Mouse (Mus musculus): ENCODE results near the gene Fgf18. TPM values are rescaled to one million over a fixed set of nuclear protein-coding genes. Genes with fewer than 3 reads are reported as not detected.

The Fgf18 gene
- polyA plus RNA-seq (2015; fragmentation: Nextera tagmentation; extraction: Ambion mirVana), result 3.0 and 4.3 TPM in 2 replicates

DNA sequence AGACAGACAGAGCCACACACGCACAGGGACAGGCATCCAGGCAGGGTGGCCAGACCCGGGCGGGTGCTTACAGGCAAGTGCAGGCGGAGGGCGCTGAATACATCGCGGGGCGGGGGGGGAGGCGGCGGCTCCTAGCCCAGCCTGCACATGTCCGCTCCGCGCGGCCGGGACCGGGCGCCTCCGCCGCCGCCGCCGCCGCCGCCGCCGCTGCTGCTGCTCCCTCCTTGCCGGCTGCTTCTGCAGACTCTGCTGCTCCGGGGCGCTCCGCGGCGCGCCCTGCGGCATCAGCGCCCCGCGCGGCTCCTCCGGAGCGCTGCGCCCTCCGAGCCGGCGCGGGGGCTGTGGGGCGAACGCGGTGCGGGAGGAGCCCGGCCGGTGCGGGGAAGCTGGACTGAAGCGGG is at the start of gene Fgf18:
TSS of gene Fgf18 (minus strand) at position 230 of the 401 bp plus-strand sequence.
- peak within 1 kb of the TSS; percentile 62 for H3K4me3 ChIP-seq
- peaks cover 11% of the 10 kb centered on the region; the same call in 1 of the 2 replicates for H3K27me3 ChIP-seq
- H3K36me3 ChIP-seq, result peaks cover 29% of the 10 kb centered on the region
- ATAC-seq (replicated peaks), result peak; percentile 66
- under 1% methylated on average over 44 of the region's 53 CpGs for WGBS
- peak within 1 kb of the TSS; percentile 60 for H3K9ac ChIP-seq (replicated peaks)
- peak within 1 kb of the TSS; percentile 67 for H3K27ac ChIP-seq (replicated peaks)
- peak within 1 kb of the TSS; percentile 76 for H3K4me2 ChIP-seq (replicated peaks)
- H3K9me3 ChIP-seq, result no peaks in the 10 kb centered on the region
- H3K4me1 ChIP-seq, result peaks cover 38% of the 10 kb centered on the region

DNA sequence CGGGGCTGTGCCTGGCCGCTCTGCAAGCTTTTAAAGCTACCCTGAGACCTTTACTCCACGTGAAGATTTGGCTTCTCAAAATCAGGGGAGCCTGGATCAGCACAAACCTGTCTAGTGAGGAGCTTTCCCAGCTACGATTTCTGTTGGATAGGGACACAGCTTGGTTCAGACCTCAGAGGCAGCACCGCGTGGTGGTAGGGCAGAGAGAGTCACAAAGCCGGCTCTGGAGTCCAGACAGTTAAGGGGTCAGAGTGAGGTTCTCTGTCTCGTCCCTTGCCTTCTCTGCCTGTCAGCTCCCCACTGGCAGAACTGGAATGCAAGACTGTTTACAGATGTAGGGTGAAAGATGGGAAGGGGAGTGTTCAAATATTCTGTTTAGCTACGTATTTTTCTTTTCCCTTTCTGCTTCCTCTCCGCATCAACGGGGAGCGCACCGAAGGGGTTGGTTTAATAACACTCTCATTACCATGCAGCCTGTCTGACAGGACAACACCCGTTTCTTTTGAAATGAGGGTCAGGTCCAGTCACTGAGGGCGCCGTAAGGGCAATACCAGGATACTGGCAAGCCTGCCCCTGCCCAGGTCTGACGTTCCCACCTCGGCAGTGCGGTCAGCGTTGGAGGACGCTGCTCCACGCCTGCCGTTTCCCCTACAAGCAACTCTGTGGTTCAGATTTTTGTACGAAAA is 49.4 kb upstream of the Fgf18 start:
- Histone ChIP-seq H3K36me3 (no peaks in the 10 kb centered on the region), H3K4me2 (replicated peaks) (no peak overlapping the region), H3K27ac (replicated peaks) (no peak overlapping the region), H3K9ac (replicated peaks) (no peak overlapping the region), H3K4me1 (peaks cover 25% of the 10 kb centered on the region), H3K9me3 (0 out of 2 replicates have a peak, but pooled peaks cover 2% of the 10 kb centered on the region), H3K27me3 (peaks cover 86% of the 10 kb centered on the region), H3K4me3 (no peak overlapping the region)
- ATAC-seq (replicated peaks), result no peak
- WGBS, result 6% methylated on average over 24 of the region's 24 CpGs

DNA sequence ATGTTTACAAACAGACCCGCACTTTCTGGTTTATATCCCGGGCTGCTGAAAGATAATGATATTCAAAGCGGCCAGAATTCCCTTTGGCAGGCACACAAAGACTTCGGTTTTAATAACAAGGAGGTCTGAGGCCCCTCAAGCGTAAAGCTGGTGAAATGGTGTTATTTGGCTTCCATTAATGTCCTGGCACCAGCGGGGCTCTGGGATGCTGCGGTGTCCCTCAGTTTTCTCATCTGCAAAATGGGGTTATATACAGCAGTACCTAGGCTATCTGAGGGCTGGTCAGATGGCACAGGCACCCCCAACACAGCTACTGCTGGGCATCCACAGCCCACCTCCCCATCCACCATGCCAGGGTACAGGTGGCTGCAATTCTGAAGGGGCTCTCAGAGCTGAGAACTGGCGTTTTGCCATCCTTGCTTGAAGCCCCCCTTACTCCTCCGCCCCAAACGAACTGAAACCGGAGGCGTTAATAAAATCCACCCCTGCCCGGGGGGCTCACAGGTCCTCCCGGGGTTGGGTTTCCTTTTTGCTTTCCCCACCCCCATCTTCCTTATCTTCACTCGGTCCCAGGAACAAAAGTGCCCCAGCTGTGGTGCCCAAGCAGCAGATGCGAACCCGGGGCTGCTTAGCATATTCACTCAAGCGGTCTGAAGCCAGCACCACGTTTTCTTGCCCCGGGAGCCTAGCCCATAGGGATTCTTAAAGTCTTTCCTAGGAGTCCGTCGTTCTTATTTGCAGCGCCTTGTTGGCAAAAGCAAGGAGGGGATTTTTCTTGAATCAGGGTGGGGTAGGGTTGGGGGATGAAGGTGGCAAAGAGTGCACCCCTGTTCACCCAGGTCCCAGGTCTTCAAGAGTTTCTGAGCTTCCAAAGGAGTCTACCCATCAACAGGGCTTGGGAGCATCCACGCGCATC is 48.6 kb upstream of the Fgf18 start:
- H3K27me3 ChIP-seq, result peaks cover 86% of the 10 kb centered on the region
- no peak overlapping the region for H3K9ac ChIP-seq (replicated peaks)
- H3K4me3 ChIP-seq, result no peak overlapping the region
- no peak overlapping the region for H3K27ac ChIP-seq (replicated peaks)
- 3% methylated on average over 25 of the region's 25 CpGs for WGBS
- 0 out of 2 replicates have a peak, but pooled peaks cover 2% of the 10 kb centered on the region for H3K9me3 ChIP-seq
- H3K4me1 ChIP-seq, result peaks cover 17% of the 10 kb centered on the region
- H3K36me3 ChIP-seq, result no peaks in the 10 kb centered on the region
- H3K4me2 ChIP-seq (replicated peaks), result no peak overlapping the region
- no peak for ATAC-seq (replicated peaks)

DNA sequence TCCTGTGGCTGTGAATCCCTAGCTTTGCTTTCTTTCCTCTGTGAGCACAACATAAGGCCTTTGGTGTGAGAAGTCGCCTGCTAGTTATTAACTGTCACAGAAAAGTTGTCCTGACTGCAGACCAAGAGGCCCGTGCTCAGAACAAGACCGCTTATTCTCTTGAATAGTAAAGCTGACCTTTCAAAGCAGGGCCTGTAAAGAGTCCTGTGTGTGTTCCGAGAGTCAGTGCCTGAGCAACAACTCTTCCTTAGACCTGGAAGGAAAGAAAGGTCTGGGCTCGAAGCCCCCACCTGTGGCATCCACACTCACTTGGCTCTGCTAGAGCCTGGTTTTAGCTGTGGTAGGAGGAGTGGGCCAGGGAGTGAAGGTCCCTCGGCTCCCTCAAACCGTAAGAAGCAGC is 47.9 kb upstream of the Fgf18 start:
- Histone ChIP-seq H3K4me2 (replicated peaks) (no peak overlapping the region), H3K9me3 (0 out of 2 replicates have a peak, but pooled peaks cover 2% of the 10 kb centered on the region), H3K36me3 (no peaks in the 10 kb centered on the region), H3K4me1 (peaks cover 9% of the 10 kb centered on the region), H3K4me3 (no peak overlapping the region), H3K27ac (replicated peaks) (no peak overlapping the region), H3K27me3 (peaks cover 79% of the 10 kb centered on the region), H3K9ac (replicated peaks) (no peak overlapping the region)
- ATAC-seq (replicated peaks), result no peak
- WGBS, result 5% methylated on average over 7 of the region's 7 CpGs

DNA sequence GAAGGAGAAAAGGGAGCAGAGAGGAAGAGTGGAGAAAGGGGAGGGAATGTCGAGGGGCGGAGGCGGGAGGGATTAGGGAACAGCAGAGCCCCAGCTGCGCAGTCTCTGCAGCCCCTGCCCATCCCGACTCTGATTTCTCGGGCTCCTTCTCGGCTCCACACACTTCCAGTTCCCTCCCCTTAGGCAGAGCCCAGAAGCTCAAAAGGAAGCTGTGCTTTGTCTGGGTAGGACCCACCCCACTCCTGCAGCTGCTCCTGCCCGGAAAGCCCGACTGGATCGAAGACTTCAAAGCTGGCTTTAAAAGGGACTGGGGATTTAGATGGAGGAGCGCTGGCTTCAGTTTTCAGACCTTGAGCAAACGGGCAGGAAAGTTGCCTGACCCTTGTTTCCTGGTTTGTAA is 46.5 kb upstream of the Fgf18 start:
- 0 out of 2 replicates have a peak, but pooled peaks have one; percentile 33 for ATAC-seq (replicated peaks)
- under 1% methylated on average over 12 of the region's 12 CpGs for WGBS
- H3K27ac ChIP-seq (replicated peaks), result no peak overlapping the region
- no peak overlapping the region for H3K4me3 ChIP-seq
- H3K27me3 ChIP-seq, result peaks cover 71% of the 10 kb centered on the region
- 0 out of 2 replicates have a peak, but pooled peaks cover 2% of the 10 kb centered on the region for H3K9me3 ChIP-seq
- H3K9ac ChIP-seq (replicated peaks), result no peak overlapping the region
- peaks cover 8% of the 10 kb centered on the region; the same call in 1 of the 2 replicates for H3K4me1 ChIP-seq
- no peak overlapping the region for H3K4me2 ChIP-seq (replicated peaks)
- no peaks in the 10 kb centered on the region for H3K36me3 ChIP-seq

DNA sequence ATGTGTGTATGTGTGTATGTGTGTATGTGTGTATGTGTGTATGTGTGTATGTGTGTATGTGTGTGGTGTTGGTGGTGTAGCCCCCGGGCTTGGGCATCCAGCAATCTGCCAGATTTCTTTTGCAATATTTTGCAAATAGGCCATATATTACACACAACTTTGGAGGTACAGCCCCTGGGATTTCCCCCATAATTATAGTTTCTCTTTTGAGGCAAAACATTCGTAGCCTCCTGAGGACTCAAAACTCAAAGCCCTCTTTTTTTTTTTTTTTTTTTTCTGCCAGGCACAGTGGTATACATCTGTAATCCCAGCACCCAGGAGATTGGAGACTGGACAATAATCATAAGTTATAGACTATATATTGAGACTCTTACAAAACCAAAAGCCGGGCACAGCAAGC is 34.6 kb upstream of the Fgf18 start:
- no peak overlapping the region for H3K27ac ChIP-seq (replicated peaks)
- H3K9me3 ChIP-seq, result no peaks in the 10 kb centered on the region
- H3K9ac ChIP-seq (replicated peaks), result no peak overlapping the region
- H3K27me3 ChIP-seq, result peaks cover 9% of the 10 kb centered on the region
- peaks cover 7% of the 10 kb centered on the region for H3K4me1 ChIP-seq
- WGBS, result 85% methylated on average over 3 of the region's 3 CpGs
- ATAC-seq (replicated peaks), result no peak
- no peak overlapping the region for H3K4me2 ChIP-seq (replicated peaks)
- H3K4me3 ChIP-seq, result no peak overlapping the region
- H3K36me3 ChIP-seq, result no peaks in the 10 kb centered on the region

DNA sequence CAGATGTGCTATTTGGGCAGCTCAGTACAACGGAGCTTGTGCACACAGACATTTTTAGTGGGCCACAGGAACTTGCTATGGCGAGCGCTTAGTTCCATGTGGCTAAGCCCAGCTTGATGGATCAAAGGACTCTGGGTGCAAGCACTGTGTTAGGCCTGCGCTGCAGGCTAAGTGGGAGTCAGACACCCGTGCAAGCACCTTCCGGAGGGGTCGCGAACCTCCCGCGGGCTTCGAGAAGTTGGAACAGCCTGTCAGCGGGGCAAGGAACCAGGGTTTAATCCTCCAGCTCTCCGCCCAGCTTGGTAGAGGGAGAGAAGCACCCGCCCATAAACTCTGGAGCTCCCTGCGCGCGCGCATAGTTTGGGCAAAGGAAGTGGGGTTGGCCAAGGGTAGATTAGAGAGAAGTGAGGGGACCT is 33.5 kb upstream of the Fgf18 start:
- H3K4me2 ChIP-seq (replicated peaks), result peak overlapping the region; percentile 33
- H3K27ac ChIP-seq (replicated peaks), result no peak overlapping the region
- peak overlapping the region; percentile 12; the same call in 1 of the 2 replicates for H3K4me3 ChIP-seq
- H3K27me3 ChIP-seq, result peaks cover 10% of the 10 kb centered on the region
- peaks cover 7% of the 10 kb centered on the region for H3K4me1 ChIP-seq
- peak; percentile 53; the same call in 1 of the 2 replicates for ATAC-seq (replicated peaks)
- no peak overlapping the region for H3K9ac ChIP-seq (replicated peaks)
- H3K9me3 ChIP-seq, result no peaks in the 10 kb centered on the region
- H3K36me3 ChIP-seq, result no peaks in the 10 kb centered on the region
- WGBS, result 2% methylated on average over 18 of the region's 18 CpGs

DNA sequence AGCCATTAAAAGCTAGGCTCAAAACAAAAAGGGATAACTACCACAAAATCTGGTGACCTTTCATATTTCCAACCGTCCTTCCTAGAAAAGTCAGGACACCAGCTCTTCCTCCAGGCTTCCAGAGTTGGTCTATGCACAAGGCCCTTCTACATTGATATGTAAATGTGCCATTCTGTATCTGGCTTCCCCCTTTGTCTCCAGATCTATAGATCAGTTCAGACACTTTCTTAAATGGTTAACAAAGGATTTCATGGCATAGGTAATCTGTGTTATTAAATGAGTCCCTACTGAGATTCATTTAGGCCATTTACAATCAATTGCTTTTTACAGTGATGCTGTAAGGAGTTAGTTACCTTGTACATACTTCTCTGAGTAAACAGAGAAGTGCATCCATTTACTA is 32.6 kb upstream of the Fgf18 start:
- no peak overlapping the region for H3K4me2 ChIP-seq (replicated peaks)
- no peak overlapping the region for H3K27ac ChIP-seq (replicated peaks)
- no peak overlapping the region for H3K4me3 ChIP-seq
- 20% methylated on average over 1 of the region's 1 CpGs for WGBS
- no peak overlapping the region for H3K9ac ChIP-seq (replicated peaks)
- no peaks in the 10 kb centered on the region for H3K9me3 ChIP-seq
- peaks cover 11% of the 10 kb centered on the region for H3K27me3 ChIP-seq
- ATAC-seq (replicated peaks), result no peak
- H3K36me3 ChIP-seq, result no peaks in the 10 kb centered on the region
- peaks cover 7% of the 10 kb centered on the region for H3K4me1 ChIP-seq

DNA sequence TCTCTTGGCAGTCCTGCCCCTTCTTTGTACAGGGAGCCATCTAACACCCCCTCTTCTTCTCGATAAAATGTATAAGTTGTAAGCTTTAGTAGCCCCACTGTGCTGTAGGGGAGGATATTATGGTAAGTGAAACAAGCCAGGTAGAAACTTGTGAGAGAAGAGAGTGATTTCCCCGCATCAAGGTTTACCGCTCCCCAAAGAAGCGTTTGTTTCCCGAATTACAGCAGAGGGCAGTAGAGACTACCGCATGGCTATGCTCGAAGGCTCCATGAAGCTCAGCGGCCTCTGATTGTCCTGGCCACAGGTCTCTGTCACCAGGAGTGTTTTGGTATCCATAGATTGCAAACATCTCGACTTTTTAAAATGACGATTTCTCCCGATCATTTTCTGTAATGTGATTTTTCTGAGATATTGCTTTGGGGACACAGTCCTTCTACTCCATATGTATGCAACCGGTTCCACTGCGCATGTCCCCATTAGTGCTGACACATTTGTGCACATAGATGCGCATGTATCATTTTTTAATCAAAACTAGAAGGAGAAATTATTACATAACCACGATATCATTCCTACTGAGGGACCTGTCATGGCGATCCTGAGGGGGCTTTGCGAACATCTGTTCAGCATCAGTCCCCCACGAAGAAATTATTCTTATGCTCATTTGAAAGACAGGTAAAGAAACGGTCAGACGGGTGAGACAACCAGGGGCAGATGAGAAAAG is 29.5 kb upstream of the Fgf18 start:
- Histone ChIP-seq H3K9ac (replicated peaks) (no peak overlapping the region), H3K36me3 (no peaks in the 10 kb centered on the region), H3K4me1 (peaks cover 7% of the 10 kb centered on the region), H3K9me3 (no peaks in the 10 kb centered on the region), H3K27me3 (peaks cover 11% of the 10 kb centered on the region), H3K4me2 (replicated peaks) (no peak overlapping the region), H3K27ac (replicated peaks) (no peak overlapping the region), H3K4me3 (no peak overlapping the region)
- WGBS, result 35% methylated on average over 20 of the region's 20 CpGs
- peak; percentile 80; the same call in 1 of the 2 replicates for ATAC-seq (replicated peaks)

DNA sequence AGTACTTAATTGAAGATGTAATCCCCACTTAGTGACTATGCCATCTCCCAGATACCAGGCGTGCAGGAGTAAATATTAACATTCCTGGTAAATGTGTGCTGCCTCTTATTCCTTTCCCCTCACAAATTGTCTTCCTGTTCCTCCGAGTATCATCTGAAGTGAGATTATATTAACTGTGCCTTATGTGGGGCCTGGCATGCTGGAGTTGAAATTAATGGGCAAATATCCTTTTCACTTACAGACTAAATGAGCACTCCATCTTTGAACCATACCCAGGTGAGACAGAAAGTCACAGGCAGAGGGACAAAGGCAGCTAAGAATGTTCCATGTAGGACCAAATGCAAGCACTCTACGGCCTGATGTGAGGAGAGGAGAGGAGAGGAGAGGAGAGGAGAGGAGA is 28.6 kb upstream of the Fgf18 start:
- no peaks in the 10 kb centered on the region for H3K9me3 ChIP-seq

DNA sequence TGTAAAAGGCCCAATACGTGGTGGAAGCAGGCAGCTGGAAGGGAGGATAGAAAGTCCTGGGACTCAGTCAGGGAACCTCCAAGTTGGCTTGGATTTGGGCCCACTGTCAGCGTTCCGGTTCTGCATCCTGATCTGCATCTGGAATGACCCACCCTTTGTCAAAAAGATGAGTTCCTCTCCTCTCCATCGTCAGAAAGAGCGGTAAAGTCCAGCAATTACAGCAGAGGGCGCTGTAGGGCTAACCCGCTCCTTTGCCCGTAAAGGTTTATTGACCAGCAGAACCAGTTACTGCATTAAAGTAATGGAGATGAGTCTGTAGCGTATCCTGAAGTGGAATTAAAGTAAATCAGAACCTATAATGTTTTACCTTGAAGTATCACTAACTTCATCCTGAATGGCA is 23.3 kb upstream of the Fgf18 start:
- H3K4me3 ChIP-seq, result no peak overlapping the region
- H3K4me2 ChIP-seq (replicated peaks), result no peak overlapping the region
- no peak overlapping the region for H3K27ac ChIP-seq (replicated peaks)
- ATAC-seq (replicated peaks), result no peak
- no peaks in the 10 kb centered on the region for H3K36me3 ChIP-seq
- no peaks in the 10 kb centered on the region for H3K4me1 ChIP-seq
- WGBS, result 16% methylated on average over 9 of the region's 9 CpGs
- no peaks in the 10 kb centered on the region for H3K9me3 ChIP-seq
- H3K9ac ChIP-seq (replicated peaks), result no peak overlapping the region
- 0 out of 2 replicates have a peak, but pooled peaks cover 2% of the 10 kb centered on the region for H3K27me3 ChIP-seq

More for the DNA sequence above, 28.6 kb upstream of the Fgf18 start:
- 81% methylated on average over 2 of the region's 3 CpGs for WGBS
- no peak overlapping the region for H3K9ac ChIP-seq (replicated peaks)
- no peak overlapping the region for H3K27ac ChIP-seq (replicated peaks)
- H3K27me3 ChIP-seq, result peaks cover 14% of the 10 kb centered on the region
- no peaks in the 10 kb centered on the region for H3K36me3 ChIP-seq
- H3K4me1 ChIP-seq, result peaks cover 5% of the 10 kb centered on the region
- no peak overlapping the region for H3K4me2 ChIP-seq (replicated peaks)
- H3K4me3 ChIP-seq, result no peak overlapping the region
- no peak for ATAC-seq (replicated peaks)
